Mouse (Mus musculus): ENCODE measurements around the gene Cyp2u1.

The Cyp2u1 gene

GRCm38 (mm10) chr3:131254991-131255390 is 48.0 kb downstream of the Cyp2u1 start:
- no peak for DNase-seq

DNA sequence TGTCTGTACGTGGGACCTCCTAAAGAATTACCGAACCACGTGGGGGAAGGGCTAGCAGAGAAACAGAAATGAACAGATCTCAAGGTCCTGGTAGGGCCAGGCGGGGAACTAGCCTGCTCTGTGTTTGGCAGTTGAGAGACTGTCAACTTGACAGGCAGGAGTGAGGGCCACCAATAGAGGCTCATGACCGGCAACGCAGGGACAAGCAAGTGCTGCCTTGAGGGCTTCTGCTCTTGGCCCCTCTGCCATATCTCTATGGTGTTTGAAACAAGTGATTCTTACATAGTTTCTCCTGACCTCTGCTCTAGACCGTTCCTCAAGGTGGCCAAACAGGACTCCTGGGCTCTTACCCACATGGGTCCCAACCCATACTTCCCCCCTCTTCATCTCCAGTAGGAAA is 51.4 kb downstream of the Cyp2u1 start:
- DNase-seq = no peak

DNA sequence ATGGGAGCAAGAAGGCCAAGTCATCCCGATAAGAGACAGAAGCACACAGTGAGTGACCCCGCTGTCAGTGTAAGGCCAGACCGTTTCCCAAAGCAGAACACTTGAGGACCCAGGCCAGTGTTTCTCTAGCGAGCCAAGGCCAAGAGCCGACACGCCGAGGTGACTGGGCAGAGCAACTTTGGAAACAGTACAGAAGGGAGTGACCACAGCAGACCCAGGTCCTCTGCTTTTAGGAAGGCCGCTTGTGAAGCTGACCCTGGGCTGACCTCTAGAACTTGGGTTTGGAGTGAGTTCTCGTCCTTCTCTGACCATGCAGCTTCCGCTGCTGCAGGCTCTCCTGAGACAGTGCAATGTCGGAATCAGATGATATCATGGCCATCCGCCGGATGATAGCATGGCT is 52.0 kb downstream of the Cyp2u1 start:
- no peak for DNase-seq

DNA sequence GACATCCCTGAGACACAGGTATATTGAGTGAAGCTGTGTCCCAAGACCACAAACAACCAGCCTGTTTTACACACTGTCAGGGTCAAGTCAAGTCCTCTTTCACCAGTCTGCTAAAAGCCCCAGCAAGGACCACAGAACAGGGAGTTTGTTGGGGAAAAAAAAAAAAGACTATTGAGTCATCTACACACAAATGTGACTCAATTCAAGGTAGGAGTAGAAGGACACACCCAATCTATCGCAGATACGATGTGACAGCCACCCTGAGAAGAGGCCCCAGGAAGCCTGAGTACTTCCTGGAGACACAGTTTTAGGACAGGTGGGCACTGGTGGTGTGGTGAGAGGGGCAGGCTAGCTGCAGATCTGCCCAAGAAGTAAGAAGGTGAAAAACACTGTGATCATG is 52.7 kb downstream of the Cyp2u1 start:
- DNase-seq = no peak

- DNase-seq = no peak
Observed at GRCm38 (mm10) chr3:131248444-131248843, 54.6 kb downstream of the Cyp2u1 start.

DNA sequence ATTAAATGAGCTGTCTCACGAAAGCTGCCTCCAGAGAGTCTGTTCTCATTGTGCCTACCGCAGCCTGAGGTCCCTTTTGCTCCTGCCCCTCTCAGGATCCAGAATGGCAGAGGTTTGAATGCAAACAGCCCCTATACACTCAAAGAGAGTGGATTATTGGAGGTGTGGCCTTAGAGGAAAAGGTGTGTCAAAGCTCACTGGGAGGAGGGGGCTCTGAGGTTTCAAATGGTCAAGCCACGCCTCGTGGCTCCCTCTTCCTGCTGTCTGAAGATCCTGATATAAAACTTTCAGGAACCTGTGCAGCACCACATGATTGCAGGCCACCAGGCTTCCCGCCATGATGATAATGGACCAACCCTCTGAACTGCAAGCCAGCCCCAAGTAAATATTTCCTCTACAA is 55.2 kb downstream of the Cyp2u1 start:
- DNase-seq = no peak

DNA sequence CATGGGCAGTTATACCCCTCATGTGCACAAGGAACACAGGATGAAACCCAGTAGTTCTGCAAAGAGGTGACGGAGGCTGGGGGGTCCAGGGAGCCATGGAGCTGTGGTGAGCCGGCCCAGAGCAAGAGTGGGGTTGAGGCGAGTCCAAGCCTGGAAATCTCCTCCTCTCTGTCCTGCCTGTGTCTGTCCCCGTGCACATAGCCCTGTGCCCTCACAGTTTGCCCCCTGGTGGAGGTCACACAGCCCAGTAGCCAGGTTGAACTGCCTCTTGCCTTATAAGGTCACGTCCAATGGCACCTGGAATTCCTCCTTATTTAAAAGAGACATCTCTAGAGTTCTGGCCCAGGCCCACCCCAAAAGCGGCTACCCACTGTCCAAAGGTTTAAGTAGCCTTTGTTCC is 55.6 kb downstream of the Cyp2u1 start:
- DNase-seq = no peak

- no peak for DNase-seq
Observed at GRCm38 (mm10) chr3:131246579-131247046, 56.4 kb downstream of the Cyp2u1 start.

GRCm38 (mm10) chr3:131245766-131246578 is 57.1 kb downstream of the Cyp2u1 start:
- DNase-seq = peak; percentile 67 to 72
